Mouse (Mus musculus) stomach, embryonic 14.5 days (tissue): ENCODE measurements around the gene Srm. TPM values are rescaled to one million over a fixed set of nuclear protein-coding genes. Genes with fewer than 3 reads are reported as not detected.

Source experiments
- ATAC-seq: fragments of 200-750 bp; cut with Nextera tagmentation; 2 replicates; pipeline ENCODE4 v1.8.0; 2017; ENCODE audit warnings: low read depth, moderate TSS enrichment; ENCODE audit not compliant: insufficient number of reproducible peaks, insufficient read depth, low FRiP score
- H3K27ac ChIP-seq: fragments of 300-500 bp; sonication (generic); 2 replicates; pipeline ENCODE4 v1.5.1; 2014; ENCODE audit warnings: mild to moderate bottlenecking, low read length, moderate library complexity, mixed read lengths
- H3K27me3 ChIP-seq: fragments of 300-500 bp; sonication (generic); 2 replicates; pipeline ENCODE4 v1.6.1; 2014; ENCODE audit warnings: low read length, control low read depth, mixed read lengths; ENCODE audit not compliant: control insufficient read depth, insufficient read depth
- H3K36me3 ChIP-seq: fragments of 300-500 bp; sonication (generic); 2 replicates; pipeline ENCODE4 v1.6.1; 2014; ENCODE audit warnings: mild to moderate bottlenecking, control low read depth, low read length, moderate library complexity, mixed read lengths; ENCODE audit not compliant: control insufficient read depth, insufficient read depth
- H3K4me1 ChIP-seq: fragments of 300-500 bp; sonication (generic); 2 replicates; pipeline ENCODE4 v1.6.1; 2014; ENCODE audit warnings: low read length, control low read depth, mixed read lengths; ENCODE audit not compliant: control insufficient read depth, insufficient read depth
- H3K4me2 ChIP-seq: fragments of 300-500 bp; sonication (generic); replicated peaks from 2 replicates; pipeline ENCODE4 v1.6.1; 2014; ENCODE audit warnings: low read depth, low read length, control low read depth
- H3K4me3 ChIP-seq: fragments of 300-500 bp; sonication (generic); 2 replicates; pipeline ENCODE4 v1.5.1; 2014; ENCODE audit warnings: low read depth, low read length, control low read depth
- H3K9ac ChIP-seq: fragments of 300-500 bp; sonication (generic); replicated peaks from 2 replicates; pipeline ENCODE4 v1.6.1; 2014; ENCODE audit warnings: low read depth, mild to moderate bottlenecking, control low read depth, low read length, moderate library complexity, mixed read lengths
- H3K9me3 ChIP-seq: fragments of 300-500 bp; sonication (generic); 2 replicates; pipeline ENCODE4 v1.6.1; 2016; ENCODE audit warnings: low read depth, low read length, control low read depth; ENCODE audit not compliant: control insufficient read depth
- WGBS: fragments of 180-500 bp; shearing (Covaris S2); extraction: QIAGEN DNeasy Blood & Tissue Kit; methylation state at CpG from one replicate; pipeline ENCODE4 v1.1.7; 2014; 5-methylcytosine and 5-hydroxymethylcytosine counted together
- polyA plus RNA-seq: library from polyadenylated mRNA; unstranded; fragments of >200 nt; fragmentation: Nextera tagmentation; extraction: Ambion mirVana; gene quantifications from 2 replicates; pipeline ENCODE4 v1.2.1, GENCODE M21; 2014

Gene Srm
- polyA plus RNA-seq, 1 experiment from 2014 or later = 197 TPM

DNA sequence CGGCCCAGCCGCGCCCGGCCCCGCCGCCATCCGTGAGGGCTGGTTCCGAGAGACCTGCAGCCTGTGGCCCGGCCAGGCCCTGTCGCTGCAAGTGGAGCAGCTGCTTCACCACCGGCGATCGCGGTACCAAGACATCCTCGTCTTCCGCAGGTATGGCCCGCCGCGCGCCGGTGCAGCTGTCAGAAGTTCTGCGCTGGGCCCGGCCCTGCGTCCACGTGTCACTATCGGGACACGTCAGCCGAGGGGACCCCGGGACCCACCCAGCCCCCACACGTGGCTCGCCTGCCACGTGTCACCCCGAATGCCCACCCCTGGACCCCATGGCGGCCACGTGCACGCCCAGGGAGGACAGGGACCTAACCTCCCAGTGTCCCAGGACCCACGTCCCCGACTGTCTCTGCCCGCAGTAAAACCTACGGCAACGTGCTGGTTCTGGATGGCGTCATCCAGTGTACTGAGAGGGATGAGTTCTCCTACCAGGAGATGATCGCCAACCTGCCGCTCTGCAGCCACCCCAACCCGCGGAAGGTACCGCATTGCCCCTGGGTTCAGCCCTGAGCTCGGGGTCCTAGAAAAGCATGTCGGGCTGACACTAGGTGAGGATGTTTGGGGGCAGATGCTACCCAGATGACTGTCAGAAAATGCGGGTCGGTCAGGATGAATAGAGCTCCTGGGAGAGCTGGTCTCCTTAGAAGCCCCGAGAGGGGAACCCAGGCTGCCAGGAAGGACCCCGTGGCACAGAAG lies 506 bp downstream of the Srm start:
- peaks cover 39% of the 10 kb centered on the region for H3K36me3 ChIP-seq
- peak; percentile 44 for ATAC-seq
- H3K4me2 ChIP-seq = peak overlapping the region; percentile 60
- H3K4me3 ChIP-seq = peak overlapping the region; percentile 94
- no peaks in the 10 kb centered on the region for H3K9me3 ChIP-seq
- H3K27ac ChIP-seq = no peak overlapping the region
- peak overlapping the region; percentile 81 for H3K9ac ChIP-seq
- H3K4me1 ChIP-seq = peaks cover 6% of the 10 kb centered on the region
- H3K27me3 ChIP-seq = no peaks in the 10 kb centered on the region
- under 1% methylated on average over 51 of the region's 53 CpGs for WGBS

DNA sequence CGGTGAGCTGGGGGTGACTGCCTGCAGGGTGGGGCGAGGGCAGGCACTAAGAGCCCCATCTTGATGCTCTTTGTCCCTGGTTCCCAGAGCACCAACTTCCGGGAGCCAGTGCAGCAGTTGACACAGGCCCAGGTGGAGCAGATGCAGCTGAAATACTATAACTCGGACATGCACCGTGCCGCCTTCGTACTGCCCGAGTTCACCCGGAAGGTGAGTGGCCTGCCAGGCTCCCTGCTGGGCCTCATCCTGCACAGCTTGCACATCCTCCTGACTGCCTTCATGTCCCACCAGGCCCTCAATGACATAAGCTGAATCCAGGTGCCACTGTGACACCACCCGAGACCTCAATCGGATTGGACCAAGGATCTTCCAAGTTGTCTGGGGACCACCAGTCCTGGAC lies 2.7 kb downstream of the Srm start:
- H3K27ac ChIP-seq = no peak overlapping the region
- H3K36me3 ChIP-seq = peaks cover 46% of the 10 kb centered on the region
- ATAC-seq = no peak
- no peak overlapping the region for H3K9ac ChIP-seq
- peaks cover 6% of the 10 kb centered on the region for H3K4me1 ChIP-seq
- no peak overlapping the region for H3K4me2 ChIP-seq
- H3K27me3 ChIP-seq = no peaks in the 10 kb centered on the region
- 95% methylated on average over 11 of the region's 11 CpGs for WGBS
- H3K9me3 ChIP-seq = no peaks in the 10 kb centered on the region
- no peak overlapping the region for H3K4me3 ChIP-seq

DNA sequence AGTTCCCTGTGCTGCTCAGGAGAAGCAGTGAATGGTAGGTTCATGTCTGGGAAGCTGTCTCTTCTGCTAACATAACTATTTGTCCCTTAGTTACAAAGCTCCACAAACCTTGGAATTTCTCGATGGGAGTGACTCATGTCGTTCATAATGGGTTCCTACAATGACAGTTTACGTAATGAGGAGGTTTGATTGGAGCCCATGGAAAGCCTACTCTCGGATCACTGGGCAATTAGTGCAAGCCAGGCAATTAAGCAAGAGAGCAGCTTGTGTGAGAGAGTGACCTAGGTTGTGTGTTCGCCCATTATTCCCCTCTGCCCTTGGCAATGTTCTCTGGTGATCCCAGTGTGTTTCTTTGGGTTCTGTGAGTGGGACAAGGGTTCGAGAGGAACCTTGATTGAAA lies 4.6 kb downstream of the Srm start:
- 78% methylated on average over 6 of the region's 6 CpGs for WGBS
- H3K9ac ChIP-seq = no peak overlapping the region
- no peak overlapping the region for H3K4me2 ChIP-seq
- no peak for ATAC-seq
- H3K27me3 ChIP-seq = no peaks in the 10 kb centered on the region
- H3K9me3 ChIP-seq = no peaks in the 10 kb centered on the region
- no peak overlapping the region for H3K27ac ChIP-seq
- no peak overlapping the region for H3K4me3 ChIP-seq
- H3K36me3 ChIP-seq = peaks cover 46% of the 10 kb centered on the region
- peaks cover 6% of the 10 kb centered on the region for H3K4me1 ChIP-seq

DNA sequence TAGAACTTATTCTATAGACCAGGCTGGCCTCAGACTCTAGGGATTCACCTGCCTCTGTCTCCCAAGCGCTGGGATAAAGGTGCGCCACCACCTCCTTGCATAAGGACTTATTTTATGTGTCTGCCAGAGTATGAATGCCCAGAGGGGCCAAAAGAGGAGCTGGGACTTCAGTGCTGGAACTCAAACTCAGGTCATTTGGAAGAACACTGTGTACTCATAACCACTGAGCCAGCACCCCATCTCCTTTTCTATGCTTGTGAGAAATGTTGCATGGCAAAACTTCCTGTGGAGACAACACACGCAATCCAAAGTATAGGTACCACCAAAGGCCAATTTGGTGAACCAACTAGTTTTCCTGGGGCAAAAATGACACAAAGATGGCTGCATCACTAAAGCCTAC lies 5.4 kb downstream of the Srm start:
- no peaks in the 10 kb centered on the region for H3K27me3 ChIP-seq
- WGBS = 97% methylated on average over 3 of the region's 3 CpGs
- no peak overlapping the region for H3K4me3 ChIP-seq
- H3K4me1 ChIP-seq = peaks cover 6% of the 10 kb centered on the region
- peaks cover 46% of the 10 kb centered on the region for H3K36me3 ChIP-seq
- ATAC-seq = no peak
- no peak overlapping the region for H3K4me2 ChIP-seq
- H3K27ac ChIP-seq = no peak overlapping the region
- H3K9ac ChIP-seq = no peak overlapping the region
- H3K9me3 ChIP-seq = no peaks in the 10 kb centered on the region

DNA sequence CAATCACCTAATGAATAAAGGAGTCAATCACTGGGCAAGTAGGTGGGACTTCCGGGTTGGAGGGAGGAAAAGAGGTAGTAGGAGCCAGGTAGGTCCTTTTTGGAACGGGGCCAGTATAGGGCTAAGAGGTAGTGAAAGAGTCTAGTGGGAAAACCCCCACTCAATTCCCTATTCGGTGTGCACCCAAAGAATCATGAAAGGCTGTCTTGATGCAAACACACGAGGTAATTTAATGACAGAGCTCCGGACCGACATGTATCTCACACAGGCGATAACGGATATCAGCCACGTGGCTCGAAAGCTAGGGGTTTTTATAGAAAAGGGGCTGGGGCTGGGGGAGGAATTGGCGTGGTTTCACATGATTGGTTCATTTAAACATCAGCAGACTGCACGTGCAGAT lies 7.5 kb downstream of the Srm start:
- ATAC-seq = no peak
- Histone ChIP-seq H3K9ac (no peak overlapping the region), H3K27me3 (no peaks in the 10 kb centered on the region), H3K4me3 (no peak overlapping the region), H3K9me3 (no peaks in the 10 kb centered on the region), H3K4me1 (no peaks in the 10 kb centered on the region), H3K4me2 (no peak overlapping the region), H3K36me3 (peaks cover 38% of the 10 kb centered on the region), H3K27ac (no peak overlapping the region)
- 95% methylated on average over 12 of the region's 12 CpGs for WGBS

DNA sequence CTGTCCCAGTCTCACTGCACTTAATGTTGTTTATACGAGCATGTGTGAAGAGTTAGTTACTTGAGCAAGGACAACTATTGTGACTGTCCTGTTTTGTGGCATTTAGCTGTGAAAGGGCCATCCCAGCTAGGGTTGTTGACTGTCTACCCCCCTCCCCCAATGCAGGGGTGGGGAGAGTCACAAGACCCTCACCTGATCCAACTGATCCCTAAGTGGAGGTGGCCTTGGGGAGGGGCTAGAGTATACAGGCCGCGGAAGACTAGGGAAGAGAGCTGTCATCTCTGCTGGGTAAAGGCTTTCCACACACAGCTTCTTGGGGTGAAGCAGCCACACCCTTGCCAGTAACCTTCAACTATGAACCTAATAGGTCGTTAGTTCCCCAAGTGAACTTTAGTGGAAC lies 9.0 kb downstream of the Srm start:
- Histone ChIP-seq H3K9me3 (no peaks in the 10 kb centered on the region), H3K4me1 (no peaks in the 10 kb centered on the region), H3K27me3 (no peaks in the 10 kb centered on the region), H3K36me3 (peaks cover 23% of the 10 kb centered on the region), H3K27ac (no peak overlapping the region), H3K4me2 (no peak overlapping the region), H3K9ac (no peak overlapping the region), H3K4me3 (no peak overlapping the region)
- ATAC-seq = no peak
- 86% methylated on average over 4 of the region's 4 CpGs for WGBS

DNA sequence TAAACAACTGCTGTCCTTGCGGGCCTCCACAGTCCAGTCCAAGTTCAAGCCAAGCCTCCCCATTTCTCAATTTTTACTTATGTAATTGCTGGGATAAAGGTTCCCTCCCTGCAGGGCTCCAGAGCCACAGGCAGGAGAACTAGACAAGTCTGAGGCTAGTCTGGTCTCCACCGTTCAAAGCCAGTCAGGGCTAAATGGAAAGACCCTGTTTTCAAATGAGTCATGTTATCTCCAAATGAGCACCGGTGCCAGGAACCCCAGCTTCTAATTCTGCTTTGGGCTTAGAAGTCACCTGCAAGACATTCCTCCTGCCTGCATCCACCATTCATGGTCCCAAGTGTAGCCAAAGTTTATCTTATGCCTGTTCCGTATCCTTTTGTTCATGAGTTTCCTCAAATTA lies 10.6 kb downstream of the Srm start:
- Histone ChIP-seq H3K9ac (no peak overlapping the region), H3K9me3 (no peaks in the 10 kb centered on the region), H3K4me2 (no peak overlapping the region), H3K4me1 (no peaks in the 10 kb centered on the region), H3K36me3 (peaks cover 7% of the 10 kb centered on the region), H3K4me3 (no peak overlapping the region), H3K27me3 (no peaks in the 10 kb centered on the region), H3K27ac (no peak overlapping the region)
- WGBS = 78% methylated on average over 4 of the region's 4 CpGs
- ATAC-seq = no peak

DNA sequence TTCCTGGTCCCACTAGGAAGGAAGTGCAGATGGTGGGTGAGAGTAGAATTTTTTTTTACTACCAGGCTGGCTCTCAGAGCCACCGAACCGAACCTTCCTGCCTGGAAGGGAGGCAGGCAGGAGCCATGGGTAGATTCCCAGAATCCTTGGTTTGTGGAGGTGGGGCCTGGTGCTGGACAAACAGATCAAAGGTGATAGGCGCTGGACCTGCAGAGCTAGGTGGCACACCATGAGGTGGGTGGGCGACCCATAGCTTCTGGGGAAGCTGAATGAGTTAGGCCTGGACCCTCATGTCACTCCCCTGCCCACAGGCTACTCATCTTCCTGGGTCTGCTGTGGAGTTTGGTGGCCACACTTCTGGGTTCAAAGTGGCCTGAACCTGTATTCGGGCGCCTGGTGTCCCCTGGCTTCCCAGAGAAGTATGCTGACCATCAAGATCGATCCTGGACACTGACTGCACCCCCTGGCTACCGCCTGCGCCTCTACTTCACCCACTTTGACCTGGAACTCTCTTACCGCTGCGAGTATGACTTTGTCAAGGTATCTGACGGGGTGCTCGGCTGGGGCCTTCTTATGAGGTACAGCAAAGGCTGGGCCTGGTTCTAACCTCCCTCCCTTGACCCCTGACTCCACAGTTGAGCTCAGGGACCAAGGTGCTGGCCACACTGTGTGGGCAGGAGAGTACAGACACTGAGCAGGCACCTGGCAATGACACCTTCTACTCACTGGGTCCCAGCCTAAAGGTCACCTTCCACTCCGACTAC lies 11.2 kb downstream of the Srm start, which contains the start of gene Masp2:
Gene Masp2 (plus strand): TSS at position 198 of the 764 bp plus-strand sequence.
- Histone ChIP-seq H3K4me3 (no peak within 1 kb of the TSS), H3K9ac (no peak within 1 kb of the TSS), H3K36me3 (peaks cover 2% of the 10 kb centered on the region; the same call in 1 of the 2 replicates), H3K9me3 (no peaks in the 10 kb centered on the region), H3K4me1 (no peaks in the 10 kb centered on the region), H3K27me3 (no peaks in the 10 kb centered on the region), H3K27ac (no peak within 1 kb of the TSS), H3K4me2 (no peak within 1 kb of the TSS)
- no peak for ATAC-seq
- 86% methylated on average over 14 of the region's 14 CpGs for WGBS
